Mouse (Mus musculus) kidney, adult 18-20 months (tissue): Measurements from ENCODE around the gene Synj1.

Experiments
- DNase-seq: peaks from one replicate; pipeline ENCODE4 v3.0.0; 2021

Synj1 gene

DNA sequence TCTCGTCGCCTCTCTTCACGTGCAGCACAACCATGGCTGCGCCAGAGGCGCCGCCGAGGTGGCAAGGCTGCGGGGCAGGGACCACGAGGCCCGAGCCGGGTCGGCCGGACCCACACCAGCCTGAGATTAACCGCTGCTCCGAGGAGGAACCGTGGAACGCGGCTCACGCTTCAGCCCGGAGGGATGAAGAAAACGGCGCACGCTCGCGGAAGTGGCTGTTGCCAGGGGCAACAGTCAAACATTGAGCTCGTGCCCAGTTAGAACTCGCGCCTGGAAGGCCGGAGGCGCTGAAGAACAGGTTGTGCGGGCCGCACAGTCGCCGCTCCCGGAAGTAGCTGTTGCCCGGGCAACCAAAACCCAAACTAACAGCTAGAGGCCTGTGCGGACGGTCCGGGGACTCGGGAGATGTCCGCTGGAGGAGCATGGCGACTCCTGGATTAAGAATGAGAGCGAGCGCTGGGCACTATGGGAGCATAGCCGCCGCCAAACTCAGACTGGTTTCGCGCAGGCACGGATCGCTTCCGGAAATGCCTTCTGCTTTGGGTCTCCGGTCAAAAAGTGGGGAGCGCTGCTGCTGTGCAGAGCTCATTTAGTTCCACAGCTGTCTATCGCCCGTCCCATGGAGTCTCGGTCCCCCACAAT lies 76.3 kb downstream of the Synj1 start, which contains the start of gene Cfap298:
Gene Cfap298 (minus strand): TSS at position 428 of the 642 bp plus-strand sequence.
- peak; percentile 93 for DNase-seq

DNA sequence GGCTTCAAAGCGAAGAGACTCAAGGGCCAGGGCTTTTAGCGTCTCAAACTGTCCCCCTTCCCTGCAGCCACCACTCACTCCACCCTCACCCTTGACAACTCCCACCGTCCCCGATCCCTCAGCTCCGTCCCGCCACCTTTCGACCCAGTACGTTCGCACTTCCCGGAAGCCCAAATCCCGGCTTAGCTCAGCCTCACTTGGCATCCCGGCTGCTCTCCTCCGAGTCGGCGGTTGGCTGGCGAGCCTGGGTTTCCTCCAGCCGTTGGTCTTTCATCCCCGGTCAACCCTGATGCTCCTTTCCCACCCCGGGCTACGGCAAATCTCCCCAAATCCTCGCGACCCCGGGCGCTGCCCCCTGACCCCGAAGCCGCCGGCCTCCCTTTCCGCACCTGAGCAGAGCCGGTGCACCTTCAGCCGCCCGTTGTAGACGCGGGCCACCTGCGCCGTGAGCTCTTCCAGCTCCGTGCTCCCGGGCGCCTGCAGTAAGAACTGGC lies 76.9 kb downstream of the Synj1 start:
- no peak for DNase-seq

DNA sequence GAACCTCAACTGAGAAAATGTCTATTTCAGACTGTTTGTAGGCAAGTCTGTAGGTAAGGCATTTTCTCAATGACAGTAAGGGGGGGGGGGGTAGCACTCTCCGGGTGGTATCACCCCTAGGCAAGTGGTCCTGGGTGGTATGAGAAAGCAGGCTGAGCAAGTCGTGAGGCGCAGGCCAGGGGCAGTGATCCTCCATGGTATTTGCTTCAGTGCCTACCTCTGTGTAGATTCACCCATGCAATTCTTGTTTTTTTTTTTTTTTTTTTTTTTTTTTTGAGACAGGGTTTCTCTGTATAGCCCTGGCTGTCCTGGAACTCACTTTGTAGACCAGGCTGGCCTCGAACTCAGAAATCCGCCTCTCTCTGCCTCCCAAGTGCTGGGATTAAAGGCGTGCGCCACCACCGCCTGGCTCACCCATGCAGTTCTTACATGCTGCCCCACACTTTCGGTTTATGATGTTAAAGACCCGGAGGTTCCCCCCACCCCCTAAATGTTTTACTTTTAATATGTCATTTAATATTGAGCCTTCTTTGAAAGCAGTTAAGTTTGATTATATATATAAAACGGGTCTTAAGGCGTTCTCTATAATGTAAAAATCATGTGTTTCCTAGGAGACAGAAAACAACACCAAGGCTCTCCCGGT lies 77.5 kb downstream of the Synj1 start:
- no peak for DNase-seq

DNA sequence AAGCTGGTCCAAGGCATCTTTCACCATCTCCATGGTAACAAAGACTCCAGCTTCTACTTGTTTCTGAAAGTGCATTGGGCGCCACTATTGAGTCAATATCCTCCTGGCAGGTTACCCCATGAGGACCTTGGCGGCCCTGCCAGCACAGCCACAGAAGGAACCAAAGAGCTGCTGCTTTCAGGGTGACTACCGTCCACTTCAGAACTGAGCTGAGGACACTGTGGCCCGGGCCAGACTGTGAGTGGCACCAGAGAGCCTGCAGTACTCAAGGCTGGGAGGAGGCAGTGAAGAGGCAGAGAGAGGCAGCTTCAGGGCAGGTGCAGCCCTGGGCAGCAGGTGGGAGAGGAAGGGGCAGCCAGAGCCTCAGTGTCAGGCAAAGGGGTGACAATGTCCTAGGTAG lies 83.7 kb downstream of the Synj1 start:
- DNase-seq = no peak

DNA sequence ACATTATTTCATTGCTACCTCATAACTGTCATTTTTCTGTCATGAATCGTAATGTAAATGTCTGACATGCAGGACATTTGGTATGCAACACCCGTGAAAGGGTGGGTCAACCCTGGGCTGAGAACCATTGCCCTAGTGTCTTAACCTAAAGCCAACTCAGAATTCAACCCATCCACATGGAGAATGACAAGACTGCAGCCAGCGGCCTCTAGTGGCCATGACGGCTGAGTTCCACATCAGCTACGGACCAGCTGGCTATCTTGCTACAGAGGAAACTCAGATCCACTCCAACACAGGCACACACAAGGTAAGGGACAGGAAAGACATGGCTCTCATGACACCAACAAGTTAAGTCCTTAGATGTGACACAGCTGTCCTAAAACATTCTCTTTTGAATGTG lies 85.6 kb downstream of the Synj1 start:
- peak; percentile 73 for DNase-seq

DNA sequence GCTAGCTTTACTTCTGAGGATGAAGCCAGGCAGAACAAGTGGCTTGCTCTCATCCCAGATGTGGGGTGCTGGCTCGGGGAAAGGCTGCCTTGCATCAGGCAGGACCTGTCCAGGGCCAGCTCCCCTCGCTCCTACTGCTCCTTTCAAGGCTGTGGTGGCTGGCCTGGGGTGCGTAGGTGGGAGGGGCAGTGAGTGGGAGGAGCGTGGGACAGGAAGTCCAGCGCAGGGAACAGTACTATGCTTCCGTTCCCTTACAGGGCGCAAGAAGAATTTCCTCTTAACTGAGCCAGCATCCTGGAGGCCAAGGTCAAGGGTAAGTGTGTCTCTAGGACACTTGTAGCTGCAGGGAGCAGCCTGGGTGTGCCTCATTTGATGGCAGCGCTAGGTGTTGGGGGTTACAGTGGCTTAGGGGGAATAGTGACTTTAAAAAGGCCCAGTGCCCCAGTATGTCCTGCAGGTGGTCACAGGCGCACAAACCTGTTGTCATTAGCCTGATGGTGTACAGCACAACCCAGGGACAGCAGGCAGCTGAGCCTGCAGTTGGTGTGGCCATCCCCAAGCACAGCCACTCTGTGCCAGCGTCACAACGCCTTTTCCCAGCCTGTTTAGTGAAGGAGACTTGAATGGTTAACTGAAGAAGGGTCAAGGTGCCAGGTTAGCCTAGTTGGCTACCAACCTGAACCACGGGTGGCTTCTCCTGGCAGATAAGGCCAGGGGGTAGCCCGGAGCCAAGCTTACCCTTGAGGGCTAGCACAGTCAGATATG lies 86.3 kb downstream of the Synj1 start:
- DNase-seq = peak; percentile 39

DNA sequence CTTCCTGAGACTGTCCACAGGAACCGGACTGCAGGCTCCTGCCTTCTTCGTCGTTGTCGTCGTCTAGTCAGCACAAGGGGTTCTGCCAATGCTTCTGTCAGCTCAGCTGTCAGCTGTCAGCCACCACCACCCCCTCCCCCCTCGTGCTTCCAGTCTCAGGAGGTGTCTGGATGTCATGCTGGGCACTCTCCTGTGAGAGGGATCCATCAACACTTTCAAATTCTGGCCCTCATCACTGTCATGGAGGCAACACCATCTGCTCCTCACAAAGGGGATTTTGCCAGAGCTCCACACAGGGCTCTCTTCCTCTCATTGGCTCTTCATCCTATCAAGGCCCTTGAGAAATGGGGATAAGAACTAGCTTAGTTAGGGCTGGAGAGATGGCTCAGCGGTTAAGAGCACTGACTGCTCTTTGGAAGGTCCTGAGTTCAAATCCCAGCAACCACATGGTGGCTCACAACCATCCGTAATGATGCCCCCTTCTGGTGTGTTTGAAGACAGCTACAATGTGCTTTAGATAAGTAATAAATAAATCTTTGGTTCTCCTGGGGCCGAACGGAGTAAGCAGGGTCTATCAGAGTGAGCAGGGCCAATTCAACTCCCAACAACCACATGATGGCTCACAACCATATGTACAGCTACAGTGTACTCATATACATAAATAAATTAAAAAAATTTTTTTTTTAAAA lies 89.5 kb downstream of the Synj1 start:
- DNase-seq = no peak

DNA sequence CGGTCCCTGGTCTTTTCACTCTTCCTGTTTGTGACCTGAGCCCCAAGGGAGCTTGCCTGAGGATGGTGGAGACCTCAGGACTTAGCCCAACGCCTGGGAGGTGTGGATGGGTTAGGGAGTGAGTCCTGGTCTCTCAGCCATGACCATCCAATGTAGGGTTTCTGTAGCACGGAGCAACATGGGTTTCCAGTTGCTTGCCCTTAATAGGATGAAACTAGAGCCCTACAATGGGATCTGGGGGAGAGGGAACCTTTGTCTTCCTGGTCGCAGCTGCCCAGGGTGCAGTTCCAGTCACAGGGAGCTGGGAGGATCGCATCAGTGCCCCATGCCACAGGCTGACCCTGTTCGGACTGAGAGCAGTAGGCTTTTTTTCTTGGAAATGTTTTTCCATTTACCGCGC lies 94.0 kb downstream of the Synj1 start:
- no peak for DNase-seq

DNA sequence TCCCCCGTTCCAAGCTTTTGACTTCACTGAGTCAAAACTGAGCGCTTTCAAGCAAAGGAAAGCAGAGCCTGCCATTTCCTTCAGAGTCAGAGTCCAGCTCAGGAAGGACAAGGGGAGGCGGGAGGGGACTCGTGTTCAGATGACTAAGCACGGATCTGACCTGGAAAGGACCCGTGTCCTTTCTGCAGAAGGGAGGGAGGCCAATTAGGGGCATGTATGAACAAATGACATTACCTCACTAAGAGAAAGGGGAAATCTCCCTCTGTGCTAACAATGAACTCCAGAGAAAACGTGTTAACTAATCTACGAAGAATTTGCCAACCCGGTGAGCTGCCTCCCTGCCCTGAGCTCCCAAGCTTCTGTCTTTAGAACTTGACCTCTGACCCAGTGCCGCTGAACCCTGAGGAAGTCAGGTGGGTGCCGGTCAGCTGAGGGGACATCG lies 95.0 kb downstream of the Synj1 start:
- peak; percentile 55 for DNase-seq

DNA sequence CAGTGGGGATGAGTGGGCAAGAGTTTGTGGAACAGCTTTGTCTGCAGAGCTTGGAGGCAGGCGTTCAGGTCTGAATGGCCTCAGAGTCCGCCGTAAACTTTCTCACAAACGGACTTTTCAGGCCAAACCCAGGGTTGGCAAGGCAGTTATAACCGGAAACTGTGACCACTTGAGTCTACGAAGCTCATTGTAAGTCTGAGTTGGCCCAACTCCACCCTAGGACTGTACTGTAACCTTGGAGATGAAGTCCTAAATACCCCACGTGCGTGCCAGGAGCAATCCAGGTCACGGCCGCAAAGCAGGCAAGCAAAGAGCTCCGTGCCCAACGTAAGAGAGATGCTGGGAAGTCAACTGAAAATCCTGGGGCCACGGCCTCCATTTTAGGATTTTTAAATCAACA lies 99.3 kb downstream of the Synj1 start:
- peak; percentile 34 for DNase-seq

DNA sequence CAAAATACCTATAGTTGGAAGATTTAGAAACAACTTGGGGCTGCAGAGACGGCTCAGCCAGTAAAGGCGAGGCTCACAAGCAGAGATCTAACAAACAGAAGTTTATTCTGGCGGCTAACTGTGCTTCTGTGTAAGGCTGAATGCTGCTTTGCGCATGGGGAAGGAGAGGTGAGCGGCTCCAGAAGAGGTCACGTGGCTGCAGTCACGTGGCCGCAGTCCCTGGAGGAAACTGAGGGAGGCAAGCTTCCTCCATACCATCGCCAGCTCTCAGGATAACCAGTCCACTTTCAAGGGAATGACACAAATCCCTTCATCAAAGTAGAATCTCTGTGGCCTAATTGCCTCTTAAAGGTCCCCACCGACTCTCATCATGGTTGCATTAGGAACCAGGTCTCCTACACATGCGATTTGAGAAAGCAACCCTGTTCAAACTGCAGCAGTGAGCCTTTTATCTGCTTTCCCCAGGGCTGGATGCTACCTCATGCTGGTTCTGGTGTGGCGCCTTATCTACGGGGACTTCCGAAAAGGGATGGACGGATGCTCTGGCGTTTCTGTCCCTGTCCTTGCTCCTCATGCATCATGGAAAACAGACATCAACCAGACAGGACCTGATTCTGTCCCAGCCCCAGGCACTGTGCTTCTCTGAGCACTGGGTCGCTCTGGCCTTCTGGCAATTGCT lies 100.1 kb downstream of the Synj1 start:
- DNase-seq = no peak

DNA sequence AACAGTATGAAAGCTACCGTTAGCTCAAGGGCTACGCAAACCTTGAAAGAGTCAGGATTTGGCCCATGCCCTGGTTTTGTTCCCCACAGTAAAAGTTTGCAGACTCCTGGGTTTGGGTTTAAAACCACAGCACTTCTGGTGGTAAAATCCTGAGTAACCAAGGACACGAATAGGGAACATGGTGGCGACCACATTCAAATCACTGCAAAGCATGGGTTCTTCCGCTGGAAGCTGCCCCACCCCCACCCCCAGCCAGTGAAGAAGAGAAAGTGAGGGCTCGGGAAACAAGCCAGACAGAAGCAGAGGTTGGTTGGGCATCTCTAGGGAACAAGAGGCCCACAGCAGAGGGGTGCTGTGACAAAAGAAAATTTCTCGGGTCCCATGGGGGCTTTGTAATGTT lies 103.9 kb downstream of the Synj1 start:
- no peak for DNase-seq

DNA sequence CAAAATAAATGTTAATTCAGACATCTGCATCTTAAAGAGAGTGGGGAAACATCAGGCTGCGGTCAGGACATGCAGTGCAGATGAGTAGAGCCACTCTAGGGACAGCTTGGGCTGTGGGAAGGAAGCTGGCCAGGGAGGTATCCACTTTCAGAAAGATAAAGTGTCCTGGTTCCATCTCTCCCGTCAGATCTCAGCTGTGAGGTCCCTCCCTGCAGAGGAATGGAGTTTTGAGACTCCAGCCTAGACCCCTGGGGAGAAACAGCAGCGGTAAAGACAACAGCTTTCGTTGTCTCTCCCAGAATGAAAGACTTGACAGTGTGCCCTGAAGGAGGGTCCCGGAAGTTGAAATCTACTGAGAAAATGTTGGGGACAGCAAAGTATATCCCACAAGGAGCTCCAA lies 107.8 kb downstream of the Synj1 start:
- no peak for DNase-seq

DNA sequence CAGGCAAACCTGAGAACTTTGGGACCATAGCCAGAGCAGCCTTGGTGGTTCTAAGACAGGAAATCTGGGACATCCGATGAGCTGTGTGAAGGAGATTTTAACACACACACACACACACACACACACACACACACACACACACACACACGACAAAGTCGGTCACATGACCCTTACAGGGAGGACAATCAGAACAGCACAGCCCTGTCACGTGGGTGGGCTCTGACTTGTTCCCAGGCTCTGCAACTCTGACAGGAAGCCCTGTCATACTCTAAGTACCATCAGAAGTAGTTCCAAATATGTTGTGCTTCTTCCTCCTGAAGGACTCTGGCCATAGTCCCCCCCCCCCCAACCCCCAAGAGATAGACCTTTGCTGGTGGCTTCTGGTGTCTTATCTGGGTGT lies 109.7 kb downstream of the Synj1 start:
- no peak for DNase-seq

DNA sequence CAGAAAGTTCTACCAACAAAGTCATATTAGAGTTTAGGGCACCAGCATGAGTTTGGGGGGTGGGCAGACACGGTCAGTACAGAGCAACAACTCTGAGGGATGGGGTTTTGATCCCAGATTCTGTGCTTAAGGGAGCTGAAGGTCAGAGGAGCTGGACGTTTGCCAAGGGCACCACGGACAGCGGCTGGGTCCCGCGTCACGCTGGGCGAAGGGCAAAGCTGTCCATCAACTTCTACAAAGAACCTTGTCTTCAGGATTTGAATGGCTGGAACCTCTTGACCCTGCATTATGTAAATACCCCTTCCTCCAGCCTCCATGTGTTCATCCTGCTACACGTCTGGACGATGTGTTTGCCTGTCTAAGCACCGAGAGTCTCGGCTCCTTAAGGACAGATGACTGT lies 111.6 kb downstream of the Synj1 start:
- DNase-seq = peak; percentile 39

DNA sequence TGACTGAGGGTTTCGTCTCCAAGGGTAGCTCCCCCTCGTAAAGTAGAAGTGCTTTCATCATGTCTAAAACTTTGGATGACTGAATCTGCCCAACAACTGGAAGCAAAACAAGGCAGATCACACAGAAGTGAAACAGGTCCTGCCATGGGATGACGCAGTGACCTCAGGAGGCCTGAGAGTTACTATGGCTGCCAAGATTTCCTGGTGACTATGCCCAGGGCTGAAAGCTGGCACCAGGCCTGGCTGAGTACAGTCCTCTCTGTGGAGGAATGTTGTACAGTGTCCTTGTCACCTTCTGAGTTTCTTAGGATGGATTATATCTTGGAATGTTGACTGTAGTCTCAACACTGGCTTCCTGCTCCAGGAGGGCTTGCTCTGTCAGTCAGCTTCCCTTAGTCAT lies 113.5 kb downstream of the Synj1 start:
- DNase-seq = peak; percentile 18

DNA sequence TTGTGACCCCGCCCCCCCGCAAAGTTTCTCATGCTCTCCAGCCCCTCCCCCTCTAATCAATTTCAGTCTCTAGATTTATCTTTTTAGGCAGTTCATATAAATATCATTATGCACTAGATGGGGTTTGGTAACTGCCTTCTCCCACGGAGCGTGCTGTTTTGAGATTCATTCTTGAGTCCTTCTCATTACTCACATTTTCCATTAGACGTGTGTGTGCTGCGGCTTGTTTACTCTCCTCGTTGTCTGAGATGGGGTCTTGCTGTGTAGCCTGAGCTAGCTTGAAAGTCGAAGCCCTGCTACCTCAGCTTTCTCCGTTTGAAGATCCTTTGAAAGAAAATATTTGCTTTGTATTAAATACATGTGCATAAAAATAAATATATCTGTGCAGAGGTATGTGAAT lies 117.3 kb downstream of the Synj1 start:
- DNase-seq = no peak

DNA sequence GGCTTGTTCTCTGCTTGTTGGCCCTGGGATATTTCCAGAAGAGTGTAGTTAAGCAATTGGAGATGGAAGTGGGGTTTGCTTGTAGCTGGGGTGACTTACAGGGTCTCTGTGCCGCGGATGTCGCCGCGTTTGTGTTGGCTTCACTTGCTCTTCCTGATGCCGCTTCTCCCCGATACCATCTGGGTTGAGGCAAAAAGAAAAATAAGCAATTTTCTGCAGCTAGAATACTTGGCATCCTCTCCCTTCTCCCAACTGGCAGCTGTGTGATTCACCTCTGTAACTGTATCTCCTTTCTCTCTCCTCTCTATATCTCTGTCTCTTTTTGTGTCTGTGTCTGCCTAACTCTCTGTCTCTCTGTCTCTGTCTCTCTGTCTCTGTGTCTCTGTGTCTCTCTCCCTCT lies 118.1 kb downstream of the Synj1 start:
- DNase-seq = no peak

DNA sequence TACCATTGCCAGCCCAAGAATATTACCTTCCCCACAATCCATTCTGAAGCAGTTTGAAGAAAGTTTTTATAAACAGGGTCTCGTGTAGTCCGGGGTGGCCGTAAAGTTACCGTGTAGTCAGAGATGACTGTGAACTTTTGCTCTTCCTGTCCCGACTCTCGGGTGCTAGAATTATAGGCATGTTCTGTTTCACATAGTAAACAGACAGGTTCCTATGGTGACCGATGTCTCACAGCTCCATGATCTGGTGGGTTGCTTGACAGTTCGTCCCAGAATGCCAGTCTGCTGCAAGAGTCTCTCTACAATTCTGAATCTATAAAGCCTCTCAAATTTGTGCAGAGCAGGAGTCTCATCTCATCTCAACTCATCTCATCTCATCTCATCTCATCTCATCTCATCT lies 119.0 kb downstream of the Synj1 start:
- DNase-seq = no peak

DNA sequence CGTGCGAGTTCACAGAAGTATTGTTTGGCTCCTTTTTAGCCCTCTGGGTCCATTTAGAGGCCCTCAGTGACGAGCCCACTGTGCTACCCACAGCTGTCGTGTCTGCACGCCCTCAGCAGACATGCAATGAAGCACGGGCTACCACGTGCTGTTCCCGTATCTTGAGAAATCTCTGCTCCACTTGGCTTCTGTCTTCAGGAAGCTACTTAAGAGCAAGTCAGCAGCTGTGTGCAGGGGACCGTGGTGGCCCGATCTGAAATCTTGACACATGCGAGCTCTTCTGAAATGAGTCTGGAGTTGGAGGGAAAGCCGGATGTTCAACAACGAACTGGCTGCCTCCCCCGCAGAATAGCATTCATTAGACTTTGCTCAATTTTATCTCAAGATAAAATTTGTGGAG lies 119.5 kb downstream of the Synj1 start:
- peak; percentile 24 for DNase-seq

DNA sequence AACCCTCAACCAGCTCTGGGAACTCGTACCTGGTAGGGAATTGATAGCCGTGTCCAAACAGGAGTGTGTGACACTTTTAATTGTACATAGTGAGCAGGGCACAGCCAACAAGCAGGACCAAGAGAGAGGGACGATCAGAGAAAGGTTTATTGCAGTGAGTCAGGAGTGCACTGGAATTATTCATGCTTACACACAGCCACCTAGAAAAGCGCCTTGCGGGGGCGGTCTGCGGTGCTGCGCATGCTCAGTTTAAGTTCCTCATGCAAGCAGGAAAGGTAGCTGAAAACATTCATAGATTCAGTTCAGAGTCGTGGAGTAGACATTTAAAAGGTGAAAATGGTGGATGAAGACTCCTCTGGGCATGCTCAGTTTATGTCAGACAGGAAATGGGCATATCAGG lies 120.4 kb downstream of the Synj1 start:
- DNase-seq = no peak
